Comparison of ENCODE assay signal across 11 mouse cellular contexts in genomic region chr2:77109506-77110123, GRCm38 (mm10).
A peak's percentile ranks its signal among the peaks of the same experiment; 100 is the strongest.
DNase-seq lines count a peak whose midpoint lies in the region; ATAC-seq lines count a peak whose summit lies in the region.
"Had no signal": no experiment of that assay in that cellular context is flagged by ENCODE, and none has a peak within 500 bp of the region (broad histone marks: within the 10 kb centered on the region; RNA-seq: fewer than 3 reads in every experiment).

No protein-coding gene starts in this region.

- no peak overlapping the region for H3K27ac ChIP-seq in hindbrain, embryonic 16.5 days (ENCODE audit: low read depth, low read length)
- H3K27ac ChIP-seq in hindbrain, embryonic 10.5 days, result no peak overlapping the region
- H3K27ac ChIP-seq in liver, embryonic 11.5 days (ENCODE audit: low read depth, low read length), result no peak overlapping the region
- H3K27ac ChIP-seq: embryonic facial prominence, embryonic 12.5 days; liver, embryonic 14.5 days had no signal

- no peak for DNase-seq in hindbrain, embryonic 10.5 days (ENCODE audit: low spot score)
- peak; percentile 93 for DNase-seq in cerebellum, adult 11-12 months
- peak; percentile 74 to 84 for DNase-seq in cerebellum, postnatal 36 days
- peak; percentile 7 to 18 for DNase-seq in layer of hippocampus, postnatal 25 days (ENCODE audit: extremely low spot score in 1 of 2, low spot score in 1 of 2)
- no peak for DNase-seq in liver, embryonic 11.5 days (ENCODE audit: low spot score)
- no peak for DNase-seq in testis, postnatal 10 days (ENCODE audit: low spot score)
- DNase-seq: thymus, postnatal 25 days had no signal

- no peaks in the 10 kb centered on the region for H3K9me3 ChIP-seq in hindbrain, embryonic 16.5 days (ENCODE audit: control insufficient read depth, low read length)
- no peaks in the 10 kb centered on the region for H3K9me3 ChIP-seq in hindbrain, embryonic 10.5 days
- no peaks in the 10 kb centered on the region for H3K9me3 ChIP-seq in liver, embryonic 11.5 days (ENCODE audit: control insufficient read depth, low read length)
- H3K9me3 ChIP-seq: embryonic facial prominence, embryonic 12.5 days had no signal

- 74% methylated on average over 8 of the region's 8 CpGs for WGBS in hindbrain, embryonic 16.5 days
- WGBS in hindbrain, embryonic 10.5 days, result 89% methylated on average over 8 of the region's 8 CpGs
- WGBS in liver, embryonic 11.5 days, result 78% methylated on average over 8 of the region's 8 CpGs

- peak; percentile 92 for ATAC-seq in hindbrain, embryonic 16.5 days
- ATAC-seq in liver, embryonic 11.5 days (replicated peaks; ENCODE audit: low FRiP score), result no peak
- ATAC-seq: inflammation-experienced regulatory T-cells, adult 6 months had no signal

- no peak overlapping the region for H3K9ac ChIP-seq in hindbrain, embryonic 16.5 days (ENCODE audit: low read depth, low read length)
- no peak overlapping the region for H3K9ac ChIP-seq in liver, embryonic 11.5 days (ENCODE audit: low read depth, low read length)
- H3K9ac ChIP-seq: embryonic facial prominence, embryonic 12.5 days; liver, embryonic 14.5 days had no signal

- no peaks in the 10 kb centered on the region for H3K36me3 ChIP-seq in hindbrain, embryonic 16.5 days (ENCODE audit: control insufficient read depth, insufficient read depth, low read length)
- no peaks in the 10 kb centered on the region for H3K36me3 ChIP-seq in hindbrain, embryonic 10.5 days
- H3K36me3 ChIP-seq in liver, embryonic 11.5 days (ENCODE audit: control insufficient read depth, insufficient read depth, low read length), result no peaks in the 10 kb centered on the region
- H3K36me3 ChIP-seq: embryonic facial prominence, embryonic 12.5 days had no signal

- no peaks in the 10 kb centered on the region for H3K4me1 ChIP-seq in hindbrain, embryonic 16.5 days (ENCODE audit: control insufficient read depth, insufficient read depth, low read depth, low read length)
- H3K4me1 ChIP-seq in hindbrain, embryonic 10.5 days (replicated peaks), result no peaks in the 10 kb centered on the region
- H3K4me1 ChIP-seq in liver, embryonic 11.5 days (replicated peaks; ENCODE audit: control insufficient read depth, insufficient read depth, low read length), result no peaks in the 10 kb centered on the region

- no peak overlapping the region for H3K4me3 ChIP-seq in hindbrain, embryonic 16.5 days (ENCODE audit: low read length)
- no peak overlapping the region for H3K4me3 ChIP-seq in hindbrain, embryonic 10.5 days
- H3K4me3 ChIP-seq in liver, embryonic 11.5 days (ENCODE audit: low read depth, low read length), result no peak overlapping the region
- H3K4me3 ChIP-seq: embryonic facial prominence, embryonic 12.5 days had no signal

- H3K4me2 ChIP-seq in hindbrain, embryonic 16.5 days (ENCODE audit: low read length), result no peak overlapping the region
- no peak overlapping the region for H3K4me2 ChIP-seq in liver, embryonic 11.5 days
- H3K4me2 ChIP-seq: embryonic facial prominence, embryonic 12.5 days had no signal

- H3K27me3 ChIP-seq in hindbrain, embryonic 16.5 days (replicated peaks; ENCODE audit: control insufficient read depth, insufficient read depth, low read length), result no peaks in the 10 kb centered on the region; the same call in 1 of the 2 replicates
- H3K27me3 ChIP-seq in hindbrain, embryonic 10.5 days (ENCODE audit: insufficient read depth, poor library complexity, severe bottlenecking), result no peaks in the 10 kb centered on the region
- no peaks in the 10 kb centered on the region for H3K27me3 ChIP-seq in liver, embryonic 11.5 days (replicated peaks; ENCODE audit: control insufficient read depth, insufficient read depth, low read length)
- H3K27me3 ChIP-seq: embryonic facial prominence, embryonic 12.5 days had no signal

Comparison
In these comparisons a context has a peak if more than half of its experiments do, and no peak if none do; other contexts are left out.
1. DNase-seq: peak in cerebellum, adult 11-12 months (single experiment), cerebellum, postnatal 36 days (2 of 2) and layer of hippocampus, postnatal 25 days (2 of 2); none in hindbrain, embryonic 10.5 days (single experiment), liver, embryonic 11.5 days (single experiment) and testis, postnatal 10 days (single experiment).